Mouse (Mus musculus): ENCODE measurements around the gene Ralgps1.

DNA sequence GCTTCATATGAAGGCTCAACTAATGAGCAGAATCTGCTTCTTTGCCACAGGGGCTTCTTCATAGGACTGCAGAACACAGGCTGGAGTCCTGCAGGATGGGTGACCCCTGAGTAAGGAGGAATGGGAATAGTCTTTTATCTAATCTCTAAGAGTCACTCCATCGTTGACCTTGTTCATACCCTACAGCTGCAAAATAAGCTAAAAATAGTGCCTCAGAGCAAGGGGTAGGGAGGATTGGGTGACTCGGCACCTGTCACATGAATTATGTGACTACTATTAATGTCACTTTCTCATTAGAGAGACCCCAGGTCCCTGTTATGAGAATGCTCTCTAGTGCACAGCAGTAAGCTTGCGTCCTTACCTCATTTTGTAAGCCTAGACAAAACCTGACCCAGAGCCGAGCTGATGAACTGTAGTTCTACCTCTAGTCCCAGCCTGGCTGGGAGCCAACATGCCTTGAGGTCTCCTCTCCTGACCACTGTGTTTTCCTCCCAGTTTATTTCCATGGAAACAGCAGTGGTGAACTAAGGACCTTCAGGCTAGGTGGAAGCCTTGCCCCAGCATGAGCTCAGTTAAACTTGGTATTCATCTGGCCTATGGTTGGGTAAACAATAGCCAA is 117.6 kb downstream of the Ralgps1 start:
- TF ChIP-seq GATA1 (IDR thresholded peaks at IDR 0.05; ENCODE audit: borderline replicate concordance, low read length): no peak
- no peak for TF ChIP-seq FLI1 (IDR thresholded peaks at IDR 0.05; ENCODE audit: low read length)
